Mouse (Mus musculus): ENCODE measurements around the gene Prune2.

GRCm38 (mm10) chr19:17152461-17152860 lies 196.5 kb downstream of the Prune2 start:
- TF ChIP-seq POLR2A (IDR thresholded peaks at IDR 0.05; ENCODE audit: low read depth, low read length) (no peak), CTCF (IDR thresholded peaks at IDR 0.05; ENCODE audit: extremely low read depth, insufficient read depth, insufficient read length, insufficient replicate concordance) (no peak)

Data from spleen, adult 2 months (tissue).